Mouse (Mus musculus) ES-Bruce4 (cell line): ENCODE data around the gene 1700016C15Rik.

ENCODE experiments used
- CTCF ChIP-seq: IDR thresholded peaks from one replicate; pipeline ENCODE4 v1.8.1; 2011; ENCODE audit warnings: low read depth, low read length
- EP300 ChIP-seq: IDR thresholded peaks from 2 replicates; pipeline ENCODE4 v1.6.1; 2011; ENCODE audit warnings: low read depth, low read length; ENCODE audit not compliant: insufficient read depth
- POLR2A ChIP-seq: IDR thresholded peaks from one replicate; pipeline ENCODE4 v1.8.1; 2011; ENCODE audit warnings: low read length; ENCODE audit not compliant: insufficient read depth

DNA sequence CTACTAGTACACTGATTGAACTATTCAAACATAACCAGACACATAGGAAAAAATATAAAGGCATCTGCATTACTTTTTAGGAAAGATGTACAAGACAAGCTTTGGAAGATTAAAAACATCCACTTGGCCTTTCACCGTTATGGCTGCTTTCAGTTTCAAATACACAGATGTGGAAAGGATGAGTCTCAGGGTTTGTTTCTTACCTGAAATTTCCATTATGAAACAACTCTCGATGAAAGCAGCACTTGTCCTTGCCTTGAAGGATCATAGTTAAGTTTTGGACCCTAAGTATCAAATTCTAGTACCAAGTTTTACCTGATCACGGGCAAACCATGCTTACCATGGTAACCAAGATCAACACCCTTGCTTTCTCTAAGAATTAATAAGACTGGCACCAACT lies 63.2 kb downstream of the 1700016C15Rik start:
- TF ChIP-seq CTCF (no peak), POLR2A (no peak), EP300 (no peak)
